Mouse (Mus musculus): ENCODE measurements around the gene Ubap1.

- TF ChIP-seq TAL1 (IDR thresholded peaks at IDR 0.05; ENCODE audit: low read length): no peak
- TF ChIP-seq GATA1 (IDR thresholded peaks at IDR 0.05; ENCODE audit: low read length): no peak
Measured at GRCm38 (mm10) chr4:41401573-41401972, 52.8 kb downstream of the Ubap1 start.

Measured in erythroblast, embryonic 14.5 days (primary cell).